Mouse (Mus musculus): ENCODE measurements around the gene Shtn1.

Shtn1 gene

GRCm38 (mm10) chr19:58963011-58963410, 112.9 kb downstream of the Shtn1 start:
- no peak for DNase-seq

GRCm38 (mm10) chr19:58954779-58955178, 121.1 kb downstream of the Shtn1 start:
- DNase-seq, result no peak

GRCm38 (mm10) chr19:58952236-58952635, 123.7 kb downstream of the Shtn1 start:
- DNase-seq, result no peak

- no peak for DNase-seq
Observed at GRCm38 (mm10) chr19:58951521-58951920, 124.4 kb downstream of the Shtn1 start.

GRCm38 (mm10) chr19:58945959-58946358, 129.9 kb downstream of the Shtn1 start:
- no peak for DNase-seq

GRCm38 (mm10) chr19:58942841-58943828, 132.8 kb downstream of the Shtn1 start, which contains the start of the genes Eno4 and Hspa12a:
Gene Eno4 (plus strand): TSS chr19:58943425.
Gene Hspa12a (minus strand): TSS chr19:58943654.
- peak; percentile 95 to 98 for DNase-seq

- no peak for DNase-seq
Observed at GRCm38 (mm10) chr19:58933062-58933461, 142.8 kb downstream of the Shtn1 start.

- DNase-seq, result no peak
Observed at GRCm38 (mm10) chr19:58931081-58931800, 144.7 kb downstream of the Shtn1 start.
